Mouse (Mus musculus) megakaryocyte-erythroid progenitor cell, adult 5-6 weeks (primary cell): ENCODE data around the gene Adat3. TPM values are rescaled to one million over a fixed set of nuclear protein-coding genes. Genes with fewer than 3 reads are reported as not detected.
"Not testable (repeated sequence)": the region's sequence is repeated elsewhere in the genome, so short reads cannot be mapped to it uniquely, and the experiment has no call there.

ENCODE experiments used
- ATAC-seq: replicated peaks from 2 replicates; pipeline ENCODE4 v1.8.0; 2016; ENCODE audit warnings: mild to moderate bottlenecking, inconsistent platforms; ENCODE audit not compliant: severe bottlenecking, poor library complexity, low FRiP score, low TSS enrichment
- total RNA-seq, 2 experiments: library from RNA; stranded (forward) in 1 of 2; stranded (reverse) in 1 of 2; fragments of 200-1000, 215-1000 nt in 1 of 2; fragments of >200 nt in 1 of 2; fragmentation: Nextera tagmentation in 1 of 2; gene quantifications; 2 replicates each; pipeline ENCODE4 v1.2.3; 2014 to 2017

The Adat3 gene
- total RNA-seq, 2 experiments from 2014 or later = 2.7 TPM; not detected in 1

DNA sequence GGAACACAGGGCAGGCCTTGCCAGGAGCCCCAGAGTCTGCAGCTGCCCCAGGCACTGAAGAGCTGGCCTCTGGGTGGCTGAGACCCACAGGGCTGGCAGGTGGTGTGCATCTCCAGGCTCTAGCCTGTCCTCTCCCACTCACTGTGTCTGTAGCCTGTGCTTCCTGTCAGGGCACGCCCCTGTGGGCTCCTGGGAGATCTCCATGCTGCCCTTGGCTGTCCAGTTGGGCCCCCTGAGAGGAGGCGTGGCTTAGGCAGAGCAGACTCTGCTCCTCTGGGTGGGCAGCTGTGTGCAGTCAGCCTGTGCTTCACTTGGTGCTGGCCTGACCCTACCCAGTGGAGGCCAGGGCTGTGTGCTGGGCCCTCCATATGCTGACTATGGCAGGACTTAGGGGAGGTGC lies 25.0 kb downstream of the Adat3 start:
- no peak for ATAC-seq

GRCm38 (mm10) chr10:80628925-80629324 lies 26.2 kb downstream of the Adat3 start:
- ATAC-seq = no peak

GRCm38 (mm10) chr10:80635345-80635744 lies 32.7 kb downstream of the Adat3 start:
- ATAC-seq = no peak

GRCm38 (mm10) chr10:80646936-80647335 lies 44.3 kb downstream of the Adat3 start:
- no peak for ATAC-seq

DNA sequence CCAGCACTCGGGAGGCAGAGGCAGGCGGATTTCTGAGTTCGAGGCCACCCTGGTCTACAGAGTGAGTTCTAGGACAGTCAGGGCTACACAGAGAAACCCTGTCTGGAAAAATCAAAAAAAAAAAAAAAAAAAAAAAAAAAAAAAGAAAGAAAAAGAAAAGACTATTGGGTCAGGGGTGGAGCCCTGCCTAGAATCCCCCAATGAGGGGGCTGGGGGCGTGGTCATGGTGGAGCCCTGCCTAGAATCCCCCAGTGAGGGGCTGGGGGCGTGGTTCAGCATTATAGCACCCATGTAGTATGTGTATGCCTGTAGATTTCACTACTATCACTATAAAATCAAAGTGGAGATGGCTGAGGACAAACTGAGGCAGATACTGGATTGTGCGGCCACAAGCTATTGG lies 47.2 kb downstream of the Adat3 start:
- ATAC-seq = not testable (repeated sequence)

- ATAC-seq = no peak
Observed at GRCm38 (mm10) chr10:80650392-80650791, 47.7 kb downstream of the Adat3 start.

- ATAC-seq = no peak
Observed at GRCm38 (mm10) chr10:80653156-80653720, 50.6 kb downstream of the Adat3 start.

DNA sequence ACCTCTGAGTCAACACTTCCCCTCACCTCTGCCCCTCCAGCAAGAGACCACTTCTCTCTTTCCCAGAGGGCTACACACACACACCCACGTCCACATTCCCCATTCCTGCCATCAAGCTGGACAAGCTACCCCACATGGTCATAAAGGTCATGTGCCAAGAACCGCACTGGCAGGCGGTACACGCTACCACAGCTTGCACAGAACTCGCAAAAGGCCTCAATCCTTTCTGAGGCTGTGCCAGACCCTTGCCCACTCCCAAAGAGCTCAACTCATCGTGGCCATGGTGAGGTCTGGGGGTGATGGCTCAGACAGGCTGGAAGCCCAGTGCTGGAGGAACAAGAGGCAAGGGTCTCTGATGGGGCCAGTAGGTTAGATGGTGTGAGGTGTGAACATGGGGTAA lies 52.2 kb downstream of the Adat3 start:
- ATAC-seq = no peak

DNA sequence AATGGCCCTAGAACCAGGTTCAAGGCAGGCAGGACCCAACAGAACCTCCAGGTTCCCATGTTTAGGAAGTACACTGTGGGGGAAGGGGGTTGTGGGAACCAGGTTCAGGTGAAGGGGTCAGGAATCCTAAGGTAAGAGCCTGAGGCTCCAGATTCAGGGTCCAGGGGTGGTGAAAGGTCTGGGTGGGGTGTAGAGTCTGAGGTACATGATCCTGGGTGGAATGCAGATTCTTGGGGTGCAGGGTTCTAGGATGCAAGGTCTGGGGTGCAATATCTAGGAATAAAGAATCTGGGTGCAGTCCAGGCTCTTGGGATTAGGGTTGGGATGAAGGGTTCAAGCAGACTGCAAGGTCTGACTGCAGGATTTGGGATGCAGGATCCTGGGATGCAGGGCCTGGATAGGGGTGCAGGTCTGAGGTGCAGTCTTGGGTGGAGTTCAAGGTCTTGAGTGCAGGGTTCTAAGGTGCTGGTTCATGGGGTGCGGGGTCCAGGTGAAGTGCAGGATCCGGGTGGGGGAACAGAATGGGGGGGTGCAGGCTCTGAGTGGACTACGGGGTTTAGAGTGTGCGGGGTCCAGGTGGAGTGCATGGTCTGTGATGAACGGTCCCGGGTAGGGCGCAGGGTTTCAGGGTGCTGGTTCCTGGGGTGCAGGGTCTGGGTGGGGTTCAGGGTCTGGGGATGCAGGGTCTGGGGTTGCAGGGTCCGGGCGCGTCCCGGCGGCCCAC lies 52.9 kb downstream of the Adat3 start:
- ATAC-seq = no peak

DNA sequence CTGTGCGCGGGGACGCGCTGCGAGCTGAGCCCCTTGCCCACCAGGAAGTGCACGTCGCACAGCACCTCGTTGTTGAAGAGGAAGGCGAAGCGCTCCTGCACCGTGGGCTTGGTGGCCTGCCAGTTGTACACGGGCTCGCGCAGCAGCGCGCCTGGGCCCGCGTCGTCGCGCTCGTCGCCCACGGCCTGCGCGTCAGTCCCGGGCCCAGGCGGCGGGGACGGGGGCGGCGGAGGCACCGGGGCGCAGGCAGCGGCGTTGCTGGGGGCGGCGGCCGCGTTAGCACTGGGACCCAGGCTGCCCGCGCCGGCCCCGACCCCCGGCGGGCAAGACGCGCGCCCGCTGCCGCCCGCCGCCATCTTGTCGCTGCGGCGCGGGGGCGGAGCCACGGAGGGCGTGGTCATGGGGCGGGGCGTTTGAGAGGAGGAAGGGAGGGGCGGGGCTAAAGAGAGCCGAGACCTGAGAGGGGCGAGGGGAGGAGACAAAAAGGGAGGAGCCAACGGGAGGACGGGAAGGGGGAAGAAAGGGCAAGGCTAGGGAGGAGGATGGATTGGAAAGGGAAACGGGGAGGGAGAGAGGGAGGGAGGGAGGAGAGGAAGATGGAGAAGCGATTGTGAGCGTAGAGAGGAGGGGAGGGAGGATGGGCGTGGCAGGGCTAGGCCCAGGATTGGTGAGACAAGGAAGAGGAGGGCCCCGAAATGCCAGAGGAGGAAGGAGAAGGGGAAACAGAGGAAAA lies 53.6 kb downstream of the Adat3 start:
- peak; percentile 60 for ATAC-seq

DNA sequence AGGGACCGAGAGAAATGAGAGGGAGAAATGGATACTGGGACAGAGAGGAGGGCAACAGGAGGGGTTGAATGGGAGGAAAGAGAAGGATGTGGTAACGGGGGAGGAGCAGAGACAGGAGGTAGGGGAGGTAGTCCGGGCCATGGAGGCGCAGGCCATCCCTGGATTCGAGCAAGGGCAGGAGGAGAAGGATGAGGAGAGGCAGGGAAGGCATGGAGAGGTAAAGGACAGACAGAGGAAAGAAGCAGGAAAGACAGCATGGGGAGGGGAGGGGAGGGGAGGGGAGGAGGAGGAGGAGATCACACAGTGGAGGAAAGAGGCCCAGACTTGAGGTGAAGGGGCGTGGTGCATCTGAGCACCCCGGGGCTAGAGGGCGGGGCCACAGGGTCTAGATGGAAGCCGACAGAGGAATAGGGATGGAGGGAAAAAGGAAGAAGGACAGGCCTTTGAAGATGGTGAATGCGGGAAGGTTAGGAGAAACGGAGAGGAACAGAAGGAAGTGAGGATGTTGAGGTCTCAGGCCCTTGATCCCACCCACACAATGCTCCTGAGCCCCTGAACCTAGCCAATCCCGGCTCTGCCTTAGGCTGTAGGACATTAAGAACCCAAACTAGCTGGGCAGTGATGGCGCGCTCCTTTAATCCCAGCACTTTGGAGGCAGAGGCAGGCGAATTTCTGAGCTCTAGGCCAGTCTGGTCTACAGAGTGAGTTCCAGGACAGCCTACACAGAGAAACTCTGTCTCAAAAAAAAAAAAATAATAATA lies 54.4 kb downstream of the Adat3 start, which contains the start of gene Btbd2:
Btbd2 (minus strand) TSS at position 209 of the 761 bp plus-strand sequence.
- ATAC-seq = no peak

Other genes starting within 250 kb of the Adat3 start
- gene Plk5, start 246.4 kb upstream of the Adat3 start, total RNA-seq (2014; fragmentation: Nextera tagmentation) = 0.79 TPM in 1 of 2 replicates, not detected in the other
- gene Plk5, start 246.4 kb upstream of the Adat3 start, total RNA-seq (2017) = not detected in 2 replicates
- 8.0 and 9.1 TPM in 2 replicates for gene Mex3d, start 215.2 kb upstream of the Adat3 start, total RNA-seq (2014; fragmentation: Nextera tagmentation)
- gene Mex3d, start 215.2 kb upstream of the Adat3 start, total RNA-seq (2017) = 13.0 and 14.7 TPM in 2 replicates
- gene Mbd3, start 203.3 kb upstream of the Adat3 start, total RNA-seq (2014; fragmentation: Nextera tagmentation) = 105 and 113 TPM in 2 replicates
- 80.0 and 93.8 TPM in 2 replicates for gene Mbd3, start 203.3 kb upstream of the Adat3 start, total RNA-seq (2017)
- 485 and 702 TPM in 2 replicates for gene Uqcr11, start 196.1 kb upstream of the Adat3 start, total RNA-seq (2014; fragmentation: Nextera tagmentation)
- 241 and 254 TPM in 2 replicates for gene Uqcr11, start 196.1 kb upstream of the Adat3 start, total RNA-seq (2017)
- gene Tcf3, start 169.2 kb upstream of the Adat3 start, total RNA-seq (2014; fragmentation: Nextera tagmentation) = 154 and 175 TPM in 2 replicates
- gene Tcf3, start 169.2 kb upstream of the Adat3 start, total RNA-seq (2017) = 57.9 and 99.8 TPM in 2 replicates
- not detected in 2 replicates for gene Onecut3, start 108.0 kb upstream of the Adat3 start, total RNA-seq (2014; fragmentation: Nextera tagmentation)
- not detected in 2 replicates for gene Onecut3, start 108.0 kb upstream of the Adat3 start, total RNA-seq (2017)
- gene Atp8b3, start 63.8 kb upstream of the Adat3 start, total RNA-seq (2014; fragmentation: Nextera tagmentation) = not detected in 2 replicates
- gene Atp8b3, start 63.8 kb upstream of the Adat3 start, total RNA-seq (2017) = not detected in 2 replicates
- 52.1 and 57.1 TPM in 2 replicates for gene Rexo1, start 41.3 kb upstream of the Adat3 start, total RNA-seq (2014; fragmentation: Nextera tagmentation)
- 9.8 and 15.3 TPM in 2 replicates for gene Rexo1, start 41.3 kb upstream of the Adat3 start, total RNA-seq (2017)
- gene Klf16, start 25.6 kb upstream of the Adat3 start, total RNA-seq (2014; fragmentation: Nextera tagmentation) = 21.0 and 24.9 TPM in 2 replicates
- gene Klf16, start 25.6 kb upstream of the Adat3 start, total RNA-seq (2017) = 7.2 and 14.6 TPM in 2 replicates
- gene Abhd17a, start 12.5 kb upstream of the Adat3 start, total RNA-seq (2014; fragmentation: Nextera tagmentation) = 55.0 and 63.1 TPM in 2 replicates
- gene Abhd17a, start 12.5 kb upstream of the Adat3 start, total RNA-seq (2017) = 13.7 and 19.4 TPM in 2 replicates
- gene Scamp4, start within 50 bp of the Adat3 start, total RNA-seq (2014; fragmentation: Nextera tagmentation) = 56.1 and 71.8 TPM in 2 replicates
- gene Scamp4, start within 50 bp of the Adat3 start, total RNA-seq (2017) = 12.7 and 23.3 TPM in 2 replicates
- 0.68 and 1.6 TPM in 2 replicates for gene Gm49322, start 3.1 kb downstream of the Adat3 start, total RNA-seq (2014; fragmentation: Nextera tagmentation)
- gene Gm49322, start 3.1 kb downstream of the Adat3 start, total RNA-seq (2017) = 0.08 and 0.42 TPM in 2 replicates
- 70.2 and 93.3 TPM in 2 replicates for gene Csnk1g2, start 20.0 kb downstream of the Adat3 start, total RNA-seq (2014; fragmentation: Nextera tagmentation)
- gene Csnk1g2, start 20.0 kb downstream of the Adat3 start, total RNA-seq (2017) = 117 and 120 TPM in 2 replicates
- 27.4 and 32.0 TPM in 2 replicates for gene Btbd2, start 54.2 kb downstream of the Adat3 start, total RNA-seq (2014; fragmentation: Nextera tagmentation)
- 11.8 and 14.8 TPM in 2 replicates for gene Btbd2, start 54.2 kb downstream of the Adat3 start, total RNA-seq (2017)
- gene Mknk2, start 75.2 kb downstream of the Adat3 start, total RNA-seq (2014; fragmentation: Nextera tagmentation) = 149 and 158 TPM in 2 replicates
- gene Mknk2, start 75.2 kb downstream of the Adat3 start, total RNA-seq (2017) = 78.4 and 117 TPM in 2 replicates
- 22.8 and 29.1 TPM in 2 replicates for gene Mob3a, start 99.1 kb downstream of the Adat3 start, total RNA-seq (2014; fragmentation: Nextera tagmentation)
- 30.5 and 38.6 TPM in 2 replicates for gene Mob3a, start 99.1 kb downstream of the Adat3 start, total RNA-seq (2017)
- gene Izumo4, start 99.3 kb downstream of the Adat3 start, total RNA-seq (2014; fragmentation: Nextera tagmentation) = 22.8 and 26.4 TPM in 2 replicates
- 3.0 and 4.5 TPM in 2 replicates for gene Izumo4, start 99.3 kb downstream of the Adat3 start, total RNA-seq (2017)
- gene Ap3d1, start 139.4 kb downstream of the Adat3 start, total RNA-seq (2014; fragmentation: Nextera tagmentation) = 54.1 and 79.5 TPM in 2 replicates
- 36.6 and 37.8 TPM in 2 replicates for gene Ap3d1, start 139.4 kb downstream of the Adat3 start, total RNA-seq (2017)
- gene Dot1l, start 152.3 kb downstream of the Adat3 start, total RNA-seq (2014; fragmentation: Nextera tagmentation) = 67.0 and 83.2 TPM in 2 replicates
- 9.9 and 14.0 TPM in 2 replicates for gene Dot1l, start 152.3 kb downstream of the Adat3 start, total RNA-seq (2017)
- 97.7 and 118 TPM in 2 replicates for gene Sf3a2, start 195.3 kb downstream of the Adat3 start, total RNA-seq (2014; fragmentation: Nextera tagmentation)
- gene Sf3a2, start 195.3 kb downstream of the Adat3 start, total RNA-seq (2017) = 24.1 and 27.1 TPM in 2 replicates
- 114 and 155 TPM in 2 replicates for gene Plekhj1, start 195.7 kb downstream of the Adat3 start, total RNA-seq (2014; fragmentation: Nextera tagmentation)
- gene Plekhj1, start 195.7 kb downstream of the Adat3 start, total RNA-seq (2017) = 41.1 and 51.5 TPM in 2 replicates
- gene Amh, start 202.4 kb downstream of the Adat3 start, total RNA-seq (2014; fragmentation: Nextera tagmentation) = 0.59 TPM in 1 of 2 replicates, not detected in the other
- gene Amh, start 202.4 kb downstream of the Adat3 start, total RNA-seq (2017) = not detected in 2 replicates
- gene Jsrp1, start 210.6 kb downstream of the Adat3 start, total RNA-seq (2014; fragmentation: Nextera tagmentation) = not detected in 2 replicates
- not detected in 2 replicates for gene Jsrp1, start 210.6 kb downstream of the Adat3 start, total RNA-seq (2017)
- 1,436 and 1,526 TPM in 2 replicates for gene Oaz1, start 223.8 kb downstream of the Adat3 start, total RNA-seq (2014; fragmentation: Nextera tagmentation)
- 220 and 353 TPM in 2 replicates for gene Oaz1, start 223.8 kb downstream of the Adat3 start, total RNA-seq (2017)
- 1.6 TPM in 1 of 2 replicates, not detected in the other for gene Lingo3, start 241.2 kb downstream of the Adat3 start, total RNA-seq (2014; fragmentation: Nextera tagmentation)
- not detected in 2 replicates for gene Lingo3, start 241.2 kb downstream of the Adat3 start, total RNA-seq (2017)